Mouse (Mus musculus): Measurements from ENCODE around the gene Tdp1. TPM values are rescaled to one million over a fixed set of nuclear protein-coding genes. Genes with fewer than 3 reads are reported as not detected.

Gene Tdp1
- polyA plus RNA-seq, 1 experiment from 2014 or later, result 53.0 TPM

DNA sequence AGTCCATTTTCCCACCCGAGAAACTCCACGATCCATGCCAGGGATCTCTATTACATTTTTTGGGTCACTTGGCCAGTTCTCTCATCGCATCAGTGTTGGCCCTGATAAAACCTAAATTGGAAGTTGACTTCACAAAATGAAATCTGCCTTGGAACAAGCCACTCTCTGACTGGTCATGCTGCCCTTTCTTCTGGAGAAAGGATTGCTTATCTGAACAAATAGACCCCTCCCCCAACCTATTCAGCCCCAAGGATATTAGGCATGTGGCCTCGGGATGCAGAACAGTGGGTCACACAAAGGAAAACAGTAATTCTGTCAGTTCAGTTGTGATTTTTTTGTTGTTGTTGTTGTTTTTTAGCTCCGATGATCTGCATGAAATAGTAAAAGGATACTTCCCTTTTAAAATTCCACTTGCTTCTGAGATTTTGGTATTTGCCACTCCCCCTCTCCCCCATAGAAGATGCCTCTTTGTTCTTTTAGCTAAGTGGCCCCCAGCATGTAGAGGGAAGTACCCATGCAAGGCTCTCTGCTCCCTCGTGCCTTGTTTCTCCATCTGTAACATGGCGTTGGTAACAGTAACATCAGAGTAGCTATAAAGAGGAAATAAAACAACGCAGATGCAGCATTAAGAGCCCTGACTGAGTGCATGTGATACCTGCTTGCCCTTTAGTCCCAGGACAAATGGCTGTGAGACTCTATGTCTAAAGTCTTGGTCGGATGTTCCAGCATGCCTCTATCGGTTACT lies 109.0 kb downstream of the Tdp1 start:
- no peaks in the 10 kb centered on the region for H3K27me3 ChIP-seq (replicated peaks)
- H3K9me3 ChIP-seq, result no peaks in the 10 kb centered on the region
- H3K36me3 ChIP-seq (replicated peaks), result no peaks in the 10 kb centered on the region
- H3K27ac ChIP-seq, result no peak overlapping the region
- 74% methylated on average over 10 of the region's 10 CpGs for WGBS
- no peak overlapping the region for H3K4me2 ChIP-seq
- no peak for ATAC-seq (replicated peaks)
- no peak overlapping the region for H3K4me3 ChIP-seq
- no peak overlapping the region for H3K9ac ChIP-seq
- H3K4me1 ChIP-seq, result no peaks in the 10 kb centered on the region

DNA sequence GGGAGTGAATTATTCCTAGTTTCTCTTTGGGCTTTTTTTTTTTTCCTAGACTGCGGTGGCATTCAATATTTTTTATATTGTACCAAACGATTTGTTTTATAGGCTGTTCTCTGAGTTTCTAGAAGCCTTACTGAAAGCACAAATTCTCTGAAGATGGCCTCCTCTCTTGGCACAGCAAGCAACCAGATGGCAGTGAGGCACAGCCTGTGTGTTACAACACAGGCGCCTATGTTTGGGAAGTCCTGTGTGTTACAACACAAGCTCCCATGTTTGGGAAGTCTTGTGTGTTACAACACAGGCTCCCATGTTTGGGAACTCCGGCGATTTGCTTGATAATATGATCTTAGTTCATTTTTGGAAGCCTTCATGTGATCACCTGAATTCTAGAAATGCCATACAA lies 111.6 kb downstream of the Tdp1 start:
- no peak overlapping the region for H3K4me2 ChIP-seq
- no peak overlapping the region for H3K9ac ChIP-seq
- no peak overlapping the region for H3K27ac ChIP-seq
- WGBS, result 95% methylated on average over 5 of the region's 5 CpGs
- no peaks in the 10 kb centered on the region for H3K27me3 ChIP-seq (replicated peaks)
- H3K4me3 ChIP-seq, result no peak overlapping the region
- ATAC-seq (replicated peaks), result no peak
- no peaks in the 10 kb centered on the region for H3K4me1 ChIP-seq
- H3K36me3 ChIP-seq (replicated peaks), result no peaks in the 10 kb centered on the region
- H3K9me3 ChIP-seq, result no peaks in the 10 kb centered on the region

DNA sequence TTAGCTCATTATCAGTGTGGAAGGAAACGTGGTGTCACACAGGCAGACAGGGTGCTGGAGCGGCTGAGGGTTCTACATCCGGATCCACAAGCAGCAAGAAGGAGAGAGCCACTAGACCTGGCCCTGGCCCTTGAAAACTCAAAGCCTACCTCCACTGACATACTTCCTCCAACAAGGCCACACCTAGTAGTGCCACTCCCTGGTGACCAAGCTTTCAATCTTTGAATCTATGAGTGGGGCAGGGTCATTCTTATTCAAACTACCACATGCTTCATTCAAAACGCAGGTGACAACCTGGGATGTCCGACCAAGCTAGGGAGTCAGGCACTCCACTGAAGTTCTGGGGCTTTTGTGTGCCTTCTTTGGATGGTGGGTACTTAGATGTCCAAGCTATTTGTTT lies 115.4 kb downstream of the Tdp1 start:
- no peaks in the 10 kb centered on the region for H3K36me3 ChIP-seq (replicated peaks)
- no peaks in the 10 kb centered on the region for H3K4me1 ChIP-seq
- no peak for ATAC-seq (replicated peaks)
- no peaks in the 10 kb centered on the region for H3K27me3 ChIP-seq (replicated peaks)
- no peak overlapping the region for H3K4me2 ChIP-seq
- no peak overlapping the region for H3K4me3 ChIP-seq
- no peaks in the 10 kb centered on the region for H3K9me3 ChIP-seq
- H3K9ac ChIP-seq, result no peak overlapping the region
- no peak overlapping the region for H3K27ac ChIP-seq
- 80% methylated on average over 5 of the region's 5 CpGs for WGBS

DNA sequence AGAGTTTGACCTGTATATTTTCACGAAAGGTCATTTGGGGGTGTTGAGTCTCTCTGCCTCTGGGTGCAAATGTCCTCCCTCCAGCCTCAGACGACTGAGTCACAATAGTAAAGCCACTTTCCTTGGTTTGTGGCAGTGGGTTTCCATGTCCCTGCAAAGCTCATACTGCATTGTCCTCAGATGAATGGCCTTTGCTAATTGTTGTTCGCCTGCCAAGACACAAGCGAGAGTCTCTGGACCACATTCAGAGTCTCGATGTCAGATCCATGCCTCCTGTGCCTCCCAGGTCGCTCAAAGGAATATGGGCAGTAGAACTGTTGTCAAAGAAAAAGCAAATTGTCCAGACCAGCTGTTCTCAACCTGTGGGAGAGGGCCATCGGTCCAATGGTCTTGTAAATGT lies 116.1 kb downstream of the Tdp1 start:
- WGBS, result 71% methylated on average over 7 of the region's 7 CpGs
- ATAC-seq (replicated peaks), result no peak

DNA sequence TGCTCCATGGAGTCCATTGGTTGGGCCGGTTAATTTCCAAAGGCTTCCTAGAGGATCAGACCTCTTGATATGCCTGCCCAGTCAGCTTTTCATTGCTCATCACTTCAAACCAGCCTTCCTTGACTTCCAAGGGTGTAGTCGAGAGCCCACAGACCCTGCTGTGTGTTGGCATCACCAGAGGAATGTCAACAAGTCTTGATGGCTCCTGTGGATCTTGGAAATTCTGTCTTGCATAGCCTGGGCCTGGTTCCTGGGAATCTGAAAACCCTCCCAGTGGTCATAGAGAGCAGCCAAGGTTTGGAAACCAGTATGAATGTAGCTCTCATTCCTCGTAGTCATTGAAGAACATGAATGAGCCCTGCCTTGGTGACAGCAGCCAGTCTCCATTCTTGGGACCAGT lies 116.9 kb downstream of the Tdp1 start:
- H3K4me2 ChIP-seq, result no peak overlapping the region
- H3K27me3 ChIP-seq (replicated peaks), result no peaks in the 10 kb centered on the region
- H3K9me3 ChIP-seq, result no peaks in the 10 kb centered on the region
- H3K36me3 ChIP-seq (replicated peaks), result no peaks in the 10 kb centered on the region
- H3K4me1 ChIP-seq, result no peaks in the 10 kb centered on the region
- no peak for ATAC-seq (replicated peaks)
- no peak overlapping the region for H3K27ac ChIP-seq
- no peak overlapping the region for H3K9ac ChIP-seq
- 91% methylated on average over 3 of the region's 3 CpGs for WGBS
- H3K4me3 ChIP-seq, result no peak overlapping the region

More for the DNA sequence above, 116.1 kb downstream of the Tdp1 start:
- Histone ChIP-seq H3K4me1 (no peaks in the 10 kb centered on the region), H3K27me3 (replicated peaks) (no peaks in the 10 kb centered on the region), H3K27ac (no peak overlapping the region), H3K4me3 (no peak overlapping the region), H3K9me3 (no peaks in the 10 kb centered on the region), H3K4me2 (no peak overlapping the region), H3K36me3 (replicated peaks) (no peaks in the 10 kb centered on the region), H3K9ac (no peak overlapping the region)

DNA sequence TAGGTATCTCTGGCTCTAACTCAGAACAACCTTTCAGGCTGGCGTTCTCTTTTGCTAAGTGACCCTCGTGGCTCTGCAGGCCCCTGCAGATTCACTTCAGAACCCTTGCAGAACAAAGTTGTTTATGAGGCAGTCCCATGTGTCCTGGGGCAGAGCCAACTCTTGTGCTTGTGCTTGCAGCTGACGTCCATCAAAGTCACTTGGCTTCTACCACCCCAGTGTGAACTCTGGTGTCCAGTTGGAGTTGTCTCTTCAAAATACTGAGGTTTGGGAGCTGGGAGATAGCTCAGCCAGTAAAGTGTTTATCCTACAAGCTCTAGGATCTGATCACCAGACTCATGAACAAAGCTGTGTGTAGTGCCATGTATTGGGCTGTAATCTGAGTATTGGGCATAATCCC lies 117.6 kb downstream of the Tdp1 start:
- Histone ChIP-seq H3K4me3 (no peak overlapping the region), H3K27me3 (replicated peaks) (no peaks in the 10 kb centered on the region), H3K9me3 (no peaks in the 10 kb centered on the region), H3K27ac (no peak overlapping the region), H3K4me2 (no peak overlapping the region), H3K36me3 (replicated peaks) (no peaks in the 10 kb centered on the region), H3K9ac (no peak overlapping the region), H3K4me1 (no peaks in the 10 kb centered on the region)
- WGBS, result 90% methylated on average over 3 of the region's 3 CpGs
- no peak for ATAC-seq (replicated peaks)

DNA sequence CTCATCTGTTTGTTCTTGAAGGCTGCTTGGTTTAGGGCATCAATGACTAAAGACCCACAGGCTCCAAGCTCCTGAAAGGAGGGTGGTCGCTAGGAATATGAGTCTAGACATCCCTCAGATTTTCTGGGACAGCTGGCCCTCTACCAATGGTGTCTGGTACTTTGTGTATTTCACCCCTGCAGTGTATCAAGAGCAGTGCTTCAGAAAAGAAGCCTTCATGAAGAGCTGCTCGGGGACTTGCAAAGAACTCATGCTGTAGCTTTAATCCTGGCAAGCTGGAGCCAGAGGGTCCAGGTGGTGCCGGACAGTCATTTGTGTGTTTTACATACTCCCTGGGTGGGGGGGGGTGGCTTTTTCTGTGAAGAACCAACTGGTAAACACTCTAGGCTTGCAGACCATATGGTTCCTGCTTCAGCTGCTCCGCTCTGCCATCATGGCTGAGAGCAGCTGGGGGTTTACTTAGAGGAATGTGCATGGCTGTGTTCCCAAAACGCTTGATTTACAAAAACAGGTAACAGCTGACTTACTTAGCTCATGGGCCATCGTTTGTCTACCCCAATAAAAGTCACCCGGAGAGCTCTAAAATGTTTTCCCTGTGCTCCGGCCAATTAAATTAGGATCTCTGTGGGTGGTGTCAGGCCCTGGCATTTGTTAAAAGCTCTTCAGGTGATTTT lies 118.7 kb downstream of the Tdp1 start:
- H3K4me3 ChIP-seq, result no peak overlapping the region
- no peaks in the 10 kb centered on the region for H3K27me3 ChIP-seq (replicated peaks)
- no peaks in the 10 kb centered on the region for H3K4me1 ChIP-seq
- ATAC-seq (replicated peaks), result no peak
- WGBS, result 43% methylated on average over 8 of the region's 8 CpGs
- H3K9me3 ChIP-seq, result no peaks in the 10 kb centered on the region
- no peak overlapping the region for H3K27ac ChIP-seq
- H3K36me3 ChIP-seq (replicated peaks), result no peaks in the 10 kb centered on the region
- no peak overlapping the region for H3K9ac ChIP-seq
- H3K4me2 ChIP-seq, result no peak overlapping the region

Small RNA genes lying within 50 kb of the gene (microRNA-seq; reads per million reads assigned to microRNA genes)
- gene Gm23291, result not detected

Other genes starting within 250 kb of the Tdp1 start
- 4.1 and 4.8 TPM in 2 replicates for gene Efcab11, start 78 bp upstream of the Tdp1 start, polyA plus RNA-seq (2015; fragmentation: Nextera tagmentation; extraction: Ambion mirVana)
- gene Kcnk13, start 80.0 kb downstream of the Tdp1 start, polyA plus RNA-seq (2015; fragmentation: Nextera tagmentation; extraction: Ambion mirVana), result 1.1 and 1.4 TPM in 2 replicates
- 261 and 267 TPM in 2 replicates for gene Psmc1, start 225.6 kb downstream of the Tdp1 start, polyA plus RNA-seq (2015; fragmentation: Nextera tagmentation; extraction: Ambion mirVana)